Mouse (Mus musculus) cerebellum, postnatal 14 days (tissue): ENCODE data around the gene Prame.
"Not testable (repeated sequence)": the region's sequence is repeated elsewhere in the genome, so short reads cannot be mapped to it uniquely, and the experiment has no call there.

Experiments
- DNase-seq, 2 experiments: peaks; one replicate each; pipeline ENCODE4 v3.0.0; 2021; ENCODE audit warnings: mixed read lengths in 2 of 2

Gene Prame

GRCm38 (mm10) chrX:135627605-135628004 is at the start of gene Prame:
Gene Prame (minus strand): TSS chrX:135627705.
- no peak for DNase-seq

DNA sequence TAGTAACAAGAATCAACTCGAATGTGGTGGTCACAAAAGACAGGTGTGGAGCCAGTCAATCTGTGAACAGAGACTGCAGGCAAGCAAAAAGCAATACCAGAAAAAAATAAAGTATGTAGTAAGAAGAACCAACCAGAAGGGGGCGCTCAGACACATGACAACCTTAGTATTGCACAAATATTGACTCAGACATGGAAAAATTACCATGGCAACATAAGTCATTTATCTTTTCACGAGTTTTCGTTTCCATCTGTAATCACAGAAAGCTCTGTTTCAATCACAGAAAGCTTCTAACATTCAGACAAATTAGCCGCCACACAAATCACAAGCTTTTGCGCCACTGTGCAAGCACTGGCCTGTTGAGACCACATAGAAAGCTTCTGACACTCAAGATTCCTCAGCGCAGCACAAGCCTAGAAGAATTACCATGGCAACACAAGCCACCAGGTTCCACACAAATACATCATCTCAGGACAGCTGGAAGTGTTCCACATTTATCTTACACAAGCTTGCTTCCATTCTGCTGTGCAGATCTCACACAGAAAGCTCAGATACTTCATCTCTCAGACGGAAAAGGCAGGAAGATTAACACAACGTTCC is 24.8 kb upstream of the Prame start:
- peak; percentile 19 to 45 for DNase-seq

GRCm38 (mm10) chrX:135601298-135602029 is 26.0 kb downstream of the Prame start:
- DNase-seq, result peak; percentile 30 to 38

DNA sequence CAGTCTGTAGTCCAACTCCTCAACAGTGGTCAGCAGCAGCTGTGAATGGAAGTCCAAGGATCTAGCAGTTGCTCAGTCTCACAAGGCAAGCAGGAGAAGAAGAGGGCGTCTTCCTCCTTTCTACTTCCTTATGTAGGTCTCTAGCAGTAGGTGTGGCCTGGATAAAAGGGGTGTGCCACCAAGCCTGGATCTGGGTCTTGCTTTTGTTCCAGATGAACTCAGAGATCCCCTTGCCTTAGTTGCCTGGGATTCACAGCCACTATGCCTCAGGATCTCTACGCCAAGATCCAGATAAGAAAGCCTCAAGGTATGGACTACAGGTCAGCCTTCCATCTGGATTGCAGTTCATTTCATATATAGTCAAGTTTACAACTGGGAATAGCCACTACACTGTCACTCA is 28.8 kb downstream of the Prame start, which contains the start of gene Nxf7:
Gene Nxf7 (minus strand): TSS at position 101 of the 400 bp plus-strand sequence.
- no peak for DNase-seq

DNA sequence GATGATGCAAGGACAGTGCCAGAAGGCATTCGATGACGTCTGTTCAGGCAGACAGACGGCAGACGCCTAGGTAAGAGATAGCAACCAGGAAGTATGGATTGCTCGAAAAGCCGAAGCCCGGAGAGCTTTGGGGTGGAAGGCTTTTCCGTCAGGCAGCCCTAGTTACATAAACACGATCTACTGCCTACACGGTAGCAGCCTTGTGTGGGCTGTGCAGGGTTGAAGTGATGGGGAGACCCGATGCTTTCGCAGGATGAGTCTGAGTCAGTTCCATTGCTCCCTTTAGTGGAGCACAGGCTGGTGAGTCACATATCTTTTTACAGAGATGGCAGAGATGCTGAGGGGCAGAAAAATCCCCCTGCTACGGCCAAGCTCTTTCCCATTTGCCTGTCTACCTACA is 29.4 kb downstream of the Prame start:
- no peak for DNase-seq

DNA sequence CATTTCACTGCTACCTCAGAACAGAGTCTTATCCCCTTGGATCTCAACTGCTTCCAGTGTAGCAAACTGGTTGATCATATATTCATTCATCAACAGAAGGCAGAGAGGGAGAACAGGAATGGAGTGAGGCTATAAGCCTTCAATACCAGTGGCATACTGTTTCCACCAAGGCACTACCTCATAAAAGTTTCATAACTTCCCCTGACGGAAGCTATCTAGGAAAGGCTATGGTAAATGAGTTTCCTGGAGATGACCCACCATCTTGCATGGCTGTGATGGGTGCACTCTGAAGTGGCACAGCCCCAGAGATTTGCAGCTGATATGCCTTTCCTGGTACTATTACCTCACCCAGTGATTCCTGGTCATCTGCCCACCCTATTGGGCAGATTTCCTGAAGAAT is 51.1 kb downstream of the Prame start:
- DNase-seq, result no peak

DNA sequence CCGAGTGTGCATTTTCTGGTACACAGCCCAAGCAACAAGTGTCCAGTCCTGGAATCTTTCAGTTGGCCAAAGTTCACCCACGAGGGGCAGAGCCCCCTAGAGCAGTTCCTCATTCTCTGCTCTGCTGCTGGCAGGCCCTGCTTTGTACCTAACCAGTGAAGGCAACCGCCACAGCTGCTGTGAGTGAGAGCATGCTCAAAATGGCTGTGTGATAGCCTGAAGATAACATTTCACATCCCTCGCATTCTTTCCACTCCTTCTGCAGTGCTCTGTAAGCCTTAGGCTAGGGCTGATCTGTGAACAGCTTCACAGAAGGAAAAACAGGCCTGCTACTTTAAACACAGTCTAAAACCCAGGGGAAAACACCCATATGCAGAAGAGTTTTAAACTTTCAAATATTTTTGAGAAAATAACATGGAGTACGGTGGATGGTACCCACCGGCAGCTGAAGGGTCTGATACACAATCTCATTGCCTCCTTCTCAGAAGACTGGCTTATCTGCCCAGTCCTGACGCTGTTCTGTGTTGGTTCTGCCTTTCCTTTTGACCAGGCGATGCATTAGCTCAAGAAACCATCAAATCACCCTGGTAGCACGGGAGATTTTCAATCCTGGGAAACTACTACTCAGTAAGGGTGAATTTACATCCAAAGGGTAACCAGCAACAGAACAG is 52.4 kb downstream of the Prame start:
- not testable (repeated sequence) for DNase-seq

GRCm38 (mm10) chrX:135574261-135574957 is 53.1 kb downstream of the Prame start:
- DNase-seq, result not testable (repeated sequence)

DNA sequence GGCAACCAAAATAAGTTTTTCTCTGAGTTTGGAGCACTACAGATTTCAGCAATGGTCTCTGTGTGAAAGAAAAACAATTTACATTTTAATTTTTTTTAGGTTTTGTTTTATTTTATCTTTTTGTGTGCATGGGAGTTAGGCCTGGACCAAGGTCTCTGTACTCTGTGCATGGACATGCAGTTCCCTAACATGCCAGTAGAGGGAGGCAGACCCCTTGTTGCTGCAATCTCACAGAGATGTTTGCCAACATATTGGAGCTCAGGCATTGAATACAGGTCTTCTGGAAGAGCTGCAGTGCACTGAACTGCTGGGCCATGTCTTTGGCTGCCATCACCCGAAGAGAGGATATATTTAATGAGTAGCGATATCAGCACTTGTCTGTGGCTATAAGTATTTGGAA is 58.0 kb downstream of the Prame start:
- peak; percentile 72 to 80 for DNase-seq

DNA sequence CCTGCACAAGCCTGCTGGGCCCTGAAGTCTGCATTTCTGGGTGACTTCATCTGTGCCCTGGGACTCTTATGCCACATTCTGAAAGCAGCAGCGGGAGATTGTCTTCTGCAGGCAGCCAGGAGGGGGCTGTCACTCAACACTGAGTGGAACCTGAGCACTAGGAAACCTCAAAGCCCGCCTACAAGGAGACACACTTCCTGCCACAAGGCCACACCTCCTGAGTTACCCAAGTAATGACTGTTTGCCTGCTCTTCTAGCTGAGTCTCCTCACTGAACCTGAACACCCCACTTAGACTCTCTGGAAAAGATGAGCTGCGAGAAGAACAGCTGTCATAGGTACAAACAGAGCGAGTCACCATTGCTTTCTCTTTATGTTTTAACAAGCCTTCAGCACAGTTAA is 62.6 kb downstream of the Prame start:
- DNase-seq, result not testable (repeated sequence)
